Mouse (Mus musculus): ENCODE measurements around the gene Gimap3.

Gene Gimap3

DNA sequence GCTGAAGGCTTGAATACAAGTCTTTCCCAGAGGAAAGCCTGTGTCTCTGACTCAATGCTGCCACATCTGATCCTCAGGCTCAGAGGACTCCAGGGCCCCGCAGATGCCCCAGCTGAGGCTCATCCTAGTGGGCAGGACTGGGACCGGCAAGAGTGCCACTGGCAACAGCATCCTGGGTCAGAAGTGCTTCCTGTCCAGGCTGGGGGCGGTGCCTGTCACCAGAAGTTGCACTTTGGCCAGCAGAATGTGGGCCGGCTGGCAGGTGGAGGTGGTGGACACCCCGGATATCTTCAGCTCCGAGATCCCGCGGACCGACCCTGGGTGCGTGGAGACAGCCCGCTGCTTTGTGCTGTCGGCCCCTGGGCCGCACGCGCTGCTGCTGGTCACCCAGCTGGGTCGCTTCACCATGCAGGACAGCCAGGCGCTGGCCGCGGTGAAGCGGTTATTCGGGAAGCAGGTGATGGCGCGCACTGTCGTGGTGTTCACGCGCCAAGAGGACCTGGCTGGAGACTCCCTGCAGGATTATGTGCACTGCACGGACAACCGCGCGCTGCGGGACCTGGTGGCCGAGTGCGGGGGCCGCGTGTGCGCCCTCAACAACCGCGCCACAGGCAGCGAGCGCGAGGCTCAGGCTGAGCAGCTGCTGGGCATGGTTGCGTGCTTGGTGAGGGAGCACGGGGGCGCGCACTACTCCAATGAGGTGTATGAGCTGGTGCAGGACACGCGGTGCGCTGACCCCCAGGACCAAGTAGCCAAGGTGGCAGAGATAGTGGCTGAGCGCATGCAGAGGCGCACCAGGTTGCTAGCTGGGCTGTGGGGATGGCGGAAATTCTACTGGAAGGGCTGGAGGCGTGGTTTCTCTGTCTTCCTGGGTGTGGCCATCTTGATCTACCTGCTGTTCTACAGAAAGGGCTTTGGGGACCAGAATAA, 28.0 kb downstream of the Gimap3 start:
- DNase-seq, result peak; percentile 20 to 37

DNA sequence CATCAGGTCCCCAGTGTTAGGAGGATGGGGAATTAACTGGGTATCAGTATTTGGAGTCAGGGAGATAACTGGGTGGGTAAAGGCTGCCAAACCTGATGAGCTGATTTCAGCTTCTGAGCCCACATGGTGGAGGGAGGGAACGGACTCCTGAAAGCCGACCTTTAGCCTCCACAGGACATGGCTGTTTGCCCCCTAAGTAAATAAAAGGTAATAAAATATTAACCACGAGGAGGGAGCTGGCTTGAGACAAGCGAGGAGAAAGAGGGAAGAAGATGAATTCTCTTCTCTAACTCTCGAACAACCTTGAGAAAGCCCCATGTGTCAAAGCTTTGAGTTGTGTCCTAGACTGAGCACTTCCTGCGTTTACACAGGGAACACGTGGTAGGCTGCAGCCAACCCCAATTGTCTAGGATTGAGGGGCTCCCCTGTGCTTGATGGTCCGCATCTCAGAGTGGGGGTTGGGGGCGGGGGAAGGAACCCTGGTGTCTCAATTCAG, 28.9 kb downstream of the Gimap3 start:
- DNase-seq, result no peak

DNA sequence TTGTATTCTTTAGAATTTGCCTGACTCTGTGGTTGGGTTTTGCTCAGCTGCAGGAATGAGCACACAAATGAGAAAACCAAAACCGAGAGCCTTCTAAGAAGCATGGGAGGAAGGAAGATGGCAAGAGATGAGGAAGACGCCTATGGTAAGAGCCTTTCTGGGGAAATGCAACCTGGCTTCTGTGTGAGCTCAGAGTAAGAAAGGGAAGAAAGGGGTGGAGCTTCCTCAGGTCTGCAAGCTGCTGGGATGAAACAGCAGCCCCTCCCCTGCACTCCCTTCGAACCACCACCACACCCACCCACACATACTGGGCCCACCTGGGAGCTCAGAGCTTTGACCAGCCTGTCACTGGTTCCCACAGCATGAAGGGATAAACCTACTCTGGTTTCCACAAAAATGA, 29.4 kb downstream of the Gimap3 start:
- no peak for DNase-seq

DNA sequence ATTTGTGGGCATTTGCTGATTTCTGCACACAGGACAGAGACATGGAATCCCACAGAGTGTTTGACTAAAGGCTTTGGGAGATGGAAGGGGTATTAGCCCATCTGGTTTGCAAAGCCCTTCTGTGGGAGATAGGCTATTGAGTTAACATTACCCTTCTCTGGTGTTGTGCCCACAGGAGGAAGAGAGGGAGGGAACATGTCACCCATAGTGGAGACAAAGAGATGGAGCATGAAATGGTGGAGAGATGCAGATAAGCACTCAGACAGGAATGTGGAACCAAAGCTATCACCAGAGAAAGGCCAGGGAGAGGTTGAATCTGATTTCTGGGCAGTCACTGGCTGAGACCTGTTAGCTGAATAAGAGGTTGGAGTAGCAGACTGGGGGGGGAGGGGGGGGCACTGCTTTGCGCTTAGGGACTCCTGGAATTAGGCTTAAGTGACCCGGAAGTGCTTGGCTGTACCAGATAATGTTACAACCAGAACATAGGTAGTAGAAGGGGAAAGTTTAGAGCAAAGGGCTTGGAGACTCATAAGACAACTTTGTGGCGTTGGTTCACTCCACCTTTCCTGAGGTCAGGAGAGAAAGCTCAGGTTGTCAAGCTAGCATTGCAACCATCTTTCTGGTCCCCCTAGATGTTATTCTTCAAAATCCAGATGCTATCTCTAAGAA, 30.0 kb downstream of the Gimap3 start:
- no peak for DNase-seq

DNA sequence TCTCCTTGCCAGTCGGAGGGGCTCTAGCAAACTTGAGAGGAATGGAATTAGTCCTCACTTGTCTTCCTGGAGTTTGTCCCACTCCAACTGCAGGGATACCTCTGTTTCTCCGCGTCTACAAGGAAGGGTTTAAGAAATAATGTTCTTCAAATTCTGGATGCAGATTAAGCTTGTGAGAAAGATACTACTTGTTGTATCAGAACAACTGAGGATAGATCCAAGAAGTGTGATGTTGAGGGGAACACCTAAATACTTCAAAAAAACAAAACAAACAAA, 30.9 kb downstream of the Gimap3 start:
- no peak for DNase-seq

DNA sequence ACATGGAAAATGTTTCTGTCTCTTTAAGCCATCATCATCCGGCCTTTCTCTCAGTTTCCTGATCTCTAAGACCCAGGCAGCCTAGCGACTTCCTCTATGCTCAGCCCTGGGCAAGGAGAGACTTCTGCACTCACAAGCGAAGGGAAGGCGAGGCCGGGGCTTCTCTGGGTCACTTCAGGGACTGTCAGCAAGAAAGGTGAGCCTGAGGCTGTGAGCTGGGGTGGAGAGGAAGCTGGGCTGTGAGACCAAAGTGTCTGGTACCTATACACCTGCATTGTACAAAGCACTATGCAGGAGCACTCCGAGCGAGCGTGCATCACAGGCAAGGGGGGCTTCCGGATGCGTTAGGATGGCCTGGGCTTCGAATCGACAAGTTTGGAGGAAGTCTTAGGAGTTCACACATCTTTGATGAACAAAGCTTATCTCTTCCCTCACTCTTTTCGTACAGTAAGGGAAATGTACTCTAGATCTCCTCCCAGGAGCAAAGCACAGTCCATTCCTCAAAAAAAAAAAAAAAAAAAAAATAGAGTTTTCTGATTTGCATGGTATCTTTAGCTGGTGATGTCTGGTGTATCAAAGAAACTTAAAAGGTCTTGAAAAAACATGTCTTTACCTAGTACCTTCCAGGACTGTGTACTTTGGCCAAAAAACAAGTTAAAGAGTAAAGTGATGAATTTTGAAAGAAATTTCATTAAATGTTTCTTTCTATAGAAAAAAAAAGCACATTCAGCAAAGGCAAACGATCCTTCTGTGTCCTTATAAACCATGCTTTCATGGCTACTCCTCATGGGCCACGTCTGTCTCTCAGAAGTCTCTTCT, 31.5 kb downstream of the Gimap3 start, which contains the start of gene Gimap1:
Gene Gimap1 (plus strand): TSS at position 94 of the 819 bp plus-strand sequence.
- DNase-seq, result peak; percentile 52 to 59

DNA sequence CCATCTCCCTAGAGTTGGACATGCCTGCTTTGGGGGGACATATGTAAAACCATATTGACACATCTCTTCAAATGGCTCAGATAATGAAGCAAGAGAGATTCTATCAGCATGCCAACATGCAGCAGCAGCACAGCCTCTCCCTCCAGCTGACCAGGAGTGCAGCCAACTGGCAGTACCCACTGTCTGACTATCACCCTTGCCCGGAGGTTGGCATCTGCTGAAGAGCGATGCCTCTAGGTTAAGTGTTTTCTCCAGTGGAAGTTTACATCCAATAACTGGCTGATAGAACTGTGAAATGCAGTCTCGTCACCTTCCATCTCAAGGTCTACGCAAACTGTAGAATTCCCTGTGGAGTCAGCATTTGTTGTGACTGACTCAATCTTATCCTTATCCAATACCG, 33.0 kb downstream of the Gimap3 start:
- DNase-seq, result no peak

DNA sequence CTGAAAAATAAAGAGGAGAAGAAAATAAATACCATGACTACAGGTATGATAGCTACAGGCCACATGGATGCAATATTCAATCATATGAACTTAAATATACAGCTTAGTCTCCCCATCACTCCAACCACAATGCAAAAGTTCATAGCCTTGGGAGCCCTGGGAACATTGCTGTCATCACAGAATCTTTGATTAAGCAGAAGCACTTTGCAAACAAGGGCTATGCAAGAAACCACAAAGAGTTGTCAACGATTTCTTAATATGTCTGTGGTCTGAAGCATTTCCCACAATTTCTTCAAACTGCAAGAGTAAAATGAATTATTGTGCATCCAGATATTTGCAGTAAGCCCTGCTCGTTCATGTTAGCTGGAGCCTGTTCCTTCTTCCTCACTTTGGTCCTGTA, 33.6 kb downstream of the Gimap3 start:
- DNase-seq, result no peak

DNA sequence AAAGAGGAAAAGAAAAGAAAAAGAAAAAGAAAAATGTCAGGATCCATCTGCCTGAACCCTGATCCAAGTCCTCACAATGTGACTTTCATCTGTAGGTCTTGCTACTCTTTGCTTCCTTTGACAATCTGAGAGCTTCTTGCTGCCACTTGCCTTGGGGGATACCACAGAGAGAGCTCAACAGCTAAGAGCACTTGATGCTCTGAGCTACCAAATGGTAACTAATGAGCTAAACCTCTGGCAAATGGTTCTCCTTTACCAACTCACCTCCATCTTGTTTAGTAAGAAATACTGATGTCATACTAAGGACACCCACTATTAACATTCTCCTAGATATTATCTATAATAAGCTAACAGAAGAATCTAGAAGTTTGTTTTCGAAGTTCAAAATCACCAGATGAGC, 37.0 kb downstream of the Gimap3 start:
- no peak for DNase-seq

DNA sequence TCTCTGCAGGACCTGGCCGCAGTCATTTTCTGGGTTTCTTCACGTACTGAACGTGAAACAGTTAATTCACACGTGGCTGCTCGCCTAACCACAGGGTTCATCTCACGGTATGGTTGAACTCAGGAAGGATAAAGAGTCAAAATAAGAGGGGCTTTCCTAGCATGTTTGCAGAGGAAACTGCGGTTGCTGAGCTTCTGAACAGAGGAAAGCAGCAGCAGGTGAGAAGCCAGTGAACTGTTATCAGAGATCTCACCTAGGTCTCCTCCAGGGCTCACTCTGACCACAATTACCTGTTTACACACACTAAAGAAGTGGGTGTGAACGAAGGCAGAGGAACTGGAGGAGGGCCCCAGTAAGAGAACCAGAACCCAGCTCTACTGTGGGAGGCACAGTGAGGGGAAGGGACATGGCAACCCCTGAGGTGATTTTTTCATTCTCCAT, 37.8 kb downstream of the Gimap3 start:
- peak; percentile 32 to 33 for DNase-seq

DNA sequence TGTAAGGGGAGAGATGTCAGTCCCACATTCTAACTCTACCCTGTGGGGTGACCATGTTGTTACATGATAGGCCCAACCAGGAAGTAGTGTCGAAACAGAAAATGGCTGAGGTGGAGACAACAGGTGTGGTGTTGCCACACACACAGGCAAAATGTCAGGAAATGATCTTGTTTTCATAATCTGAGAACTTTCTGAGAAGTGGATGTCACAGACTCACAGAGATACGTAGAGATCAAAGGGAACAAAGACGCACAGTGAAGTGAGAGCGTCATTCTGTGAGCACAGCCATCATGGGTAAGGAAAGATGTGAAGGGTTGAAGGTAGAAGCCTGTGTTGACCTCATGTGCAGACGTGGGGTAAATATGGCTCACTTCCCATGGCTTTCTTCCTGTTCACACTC, 42.9 kb downstream of the Gimap3 start:
- DNase-seq, result no peak

DNA sequence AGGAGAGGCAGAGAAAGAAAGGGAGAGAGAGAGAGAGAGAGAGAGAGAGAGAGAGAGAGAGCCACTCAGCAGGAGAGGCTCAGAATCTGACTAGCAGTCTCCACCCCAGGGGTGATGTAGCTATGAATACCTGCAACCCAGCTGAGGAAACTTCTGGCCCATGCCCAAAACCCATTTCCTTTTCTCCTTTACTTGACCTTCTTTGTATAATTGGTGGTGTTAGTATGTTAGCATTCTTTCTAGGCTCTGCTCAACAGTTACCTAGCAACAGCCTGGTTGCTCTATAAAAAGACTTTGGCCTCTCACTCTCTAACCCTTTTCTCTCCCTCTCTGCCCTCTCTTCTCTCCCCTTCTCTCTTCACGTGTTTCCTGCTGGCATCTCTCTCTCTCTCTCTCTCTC, 45.2 kb downstream of the Gimap3 start:
- DNase-seq, result peak; percentile 73 to 89

DNA sequence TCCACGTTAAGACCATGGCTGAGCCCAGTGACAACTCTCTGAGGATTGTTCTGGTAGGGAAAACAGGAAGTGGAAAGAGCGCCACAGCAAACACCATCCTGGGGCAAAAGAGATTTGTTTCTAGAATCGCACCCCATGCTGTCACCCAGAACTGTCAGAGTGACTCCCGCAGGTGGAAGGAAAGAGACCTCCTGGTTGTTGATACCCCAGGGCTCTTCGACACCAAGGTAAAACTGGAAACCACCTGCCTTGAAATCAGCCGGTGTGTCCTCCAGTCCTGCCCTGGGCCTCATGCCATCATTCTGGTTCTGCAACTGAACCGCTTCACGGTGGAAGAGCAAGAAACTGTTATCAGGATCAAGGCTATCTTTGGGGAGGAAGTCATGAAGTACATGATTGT, 47.2 kb downstream of the Gimap3 start:
- DNase-seq, result no peak

DNA sequence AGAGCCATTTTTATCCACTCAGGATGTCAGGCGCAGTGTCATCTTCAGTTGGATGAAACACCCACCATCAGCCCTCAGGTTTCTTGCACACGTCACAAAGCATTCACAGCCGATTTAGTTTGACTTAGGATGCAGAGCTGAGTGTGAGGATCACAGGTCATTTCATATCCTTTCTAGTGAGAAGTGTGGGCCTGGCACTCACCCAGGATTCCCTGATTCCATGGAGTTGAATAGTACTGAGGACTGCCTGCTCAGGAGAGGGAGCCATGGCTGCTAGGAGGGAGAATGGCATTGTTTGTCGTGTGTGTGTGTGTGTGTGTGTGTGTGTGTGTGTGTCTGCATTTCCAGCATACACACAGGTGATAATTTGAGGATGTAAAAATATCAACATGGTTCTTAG, 50.3 kb downstream of the Gimap3 start:
- no peak for DNase-seq

DNA sequence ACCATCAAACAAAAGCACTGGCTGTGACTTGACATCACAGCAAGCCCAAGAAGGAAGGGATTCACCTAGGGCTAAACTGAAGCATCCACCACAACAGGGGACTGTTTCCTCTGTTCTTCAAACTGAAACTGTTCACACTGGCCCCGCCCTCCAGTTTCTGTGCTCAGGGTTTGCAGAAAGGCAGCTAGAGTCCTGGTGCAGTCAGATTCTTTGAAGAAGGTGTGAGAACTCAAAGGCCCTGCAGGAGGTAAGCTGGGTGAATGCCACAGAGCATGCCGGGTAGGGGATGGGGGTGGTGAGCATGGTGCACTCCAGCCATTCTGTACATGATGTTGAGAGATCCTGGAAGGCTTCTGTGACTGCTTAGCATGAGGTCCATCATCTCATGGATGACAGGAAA, 52.2 kb downstream of the Gimap3 start, which contains the start of the genes Gm28053 and Gimap7:
Gene Gm28053 (plus strand): TSS at position 153 of the 400 bp plus-strand sequence.
Gene Gimap7 (plus strand): TSS at position 167 of the 400 bp plus-strand sequence.
- no peak for DNase-seq
